Mouse (Mus musculus) heart, adult 2 months (tissue): ENCODE data around the gene Gm17402. TPM values are rescaled to one million over a fixed set of nuclear protein-coding genes. Genes with fewer than 3 reads are reported as not detected.

Source experiments
- DNase-seq, 2 experiments: peaks; one replicate each; pipeline ENCODE4 v3.0.0; 2021
- H3K27ac ChIP-seq: fragments of 200-600 bp; 2 replicates; pipeline ENCODE4 v1.8.1; 2022
- H3K27me3 ChIP-seq: fragments of 200-500 bp; 2 replicates; pipeline ENCODE4 v1.6.1; 2012; ENCODE audit warnings: mild to moderate bottlenecking, low read length, inconsistent platforms, mixed read lengths; ENCODE audit not compliant: control insufficient read depth, insufficient read depth
- H3K36me3 ChIP-seq: fragments of 200-500 bp; 2 replicates; pipeline ENCODE4 v1.6.1; 2012; ENCODE audit warnings: low read length, inconsistent platforms; ENCODE audit not compliant: control insufficient read depth, insufficient read depth
- H3K4me1 ChIP-seq: fragments of 200-500 bp; 2 replicates; pipeline ENCODE4 v1.6.1; 2011; ENCODE audit warnings: low read length; ENCODE audit not compliant: control insufficient read depth, insufficient read depth
- H3K4me3 ChIP-seq: fragments of 200-600 bp; 2 replicates; pipeline ENCODE4 v1.8.1; 2022
- H3K79me2 ChIP-seq: fragments of 200-500 bp; replicated peaks from 2 replicates; pipeline ENCODE4 v1.6.1; 2012; ENCODE audit warnings: mild to moderate bottlenecking, inconsistent platforms, low read length, moderate library complexity, mixed read lengths; ENCODE audit not compliant: control insufficient read depth, insufficient read depth
- H3K9ac ChIP-seq: fragments of 200-500 bp; 2 replicates; pipeline ENCODE4 v1.6.1; 2012; ENCODE audit warnings: low read depth, mild to moderate bottlenecking, control low read depth, inconsistent platforms, low read length, mixed read lengths
- CTCF ChIP-seq: fragments of 200-600 bp; IDR thresholded peaks from 2 replicates; pipeline ENCODE4 v1.8.1; 2022; ENCODE audit warnings: antibody characterized with exemption, mild to moderate bottlenecking, moderate library complexity
- EP300 ChIP-seq: fragments of 200-500 bp; IDR thresholded peaks from 2 replicates; pipeline ENCODE4 v1.6.1; 2011; ENCODE audit warnings: low read depth, low read length, control low read depth; ENCODE audit not compliant: insufficient read depth
- POLR2A ChIP-seq: fragments of 200-500 bp; IDR thresholded peaks from 2 replicates; pipeline ENCODE4 v1.6.1; 2011; ENCODE audit warnings: mild to moderate bottlenecking, low read depth, low read length, control low read depth; ENCODE audit not compliant: insufficient read depth
- WGBS: fragments of 180-500 bp; shearing (Covaris S2); methylation state at CpG from one replicate; pipeline ENCODE4 v1.1.7; 2018; 5-methylcytosine and 5-hydroxymethylcytosine counted together
- intact Hi-C: fragments of 180-260 bp; cut with DNase I; formaldehyde crosslinking; loops from one replicate; pipeline ENCODE4 v1.15.1; 2025
- polyA plus RNA-seq: library from polyadenylated mRNA; depleted of rRNA; stranded (reverse); fragments of >200 nt; gene quantifications from 2 replicates; pipeline ENCODE4 v1.2.3, GENCODE M21; 2012
- total RNA-seq, 2 experiments: library from RNA; stranded (reverse); gene quantifications; 2 replicates each; pipeline ENCODE4 v1.2.3; 2021

Gene Gm17402
- total and polyA plus RNA-seq, 3 experiments: not detected

DNA sequence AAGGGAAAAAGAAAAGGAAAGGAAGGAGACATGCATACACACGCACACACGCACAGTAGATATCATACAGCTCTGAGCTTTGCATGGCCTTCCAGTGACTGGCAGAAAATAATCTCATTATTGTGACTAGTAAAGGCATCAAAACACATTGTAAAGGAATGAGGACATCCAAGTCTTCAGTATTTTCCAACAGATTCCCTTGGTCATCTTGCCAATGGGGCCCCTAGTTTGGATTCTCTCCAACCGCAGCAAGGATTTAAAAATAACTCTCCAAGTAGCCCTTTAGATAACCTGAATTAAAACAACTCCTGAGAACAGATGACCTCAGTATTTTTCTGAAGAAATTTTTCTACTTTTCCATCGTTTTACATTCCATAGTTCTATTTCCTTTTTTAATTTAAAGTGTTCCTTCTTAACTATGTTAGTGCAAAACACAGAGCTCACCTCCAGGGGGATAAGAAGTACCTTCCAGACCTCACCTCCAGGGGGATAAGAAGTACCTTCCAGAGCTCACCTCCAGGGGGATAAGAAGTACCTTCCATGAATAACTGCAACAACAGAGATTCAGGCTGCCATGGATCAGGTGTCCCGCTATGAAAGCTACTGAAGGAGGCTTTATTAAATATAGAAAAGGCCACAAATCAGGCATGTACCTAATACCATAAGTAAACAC is 5.4 kb downstream of the Gm17402 start:
- peak overlapping the region; percentile 70 for H3K27ac ChIP-seq
- no peaks in the 10 kb centered on the region for H3K27me3 ChIP-seq
- no peak for DNase-seq
- TF ChIP-seq EP300 (no peak), CTCF (peak; percentile 51)
- H3K4me1 ChIP-seq: peaks cover 6% of the 10 kb centered on the region
- no peak overlapping the region for H3K9ac ChIP-seq
- WGBS: 36% methylated on average over 5 of the region's 5 CpGs
- intact Hi-C loops: loop anchor here (5.0 kb wide), 2 partner anchors 63 to 213 kb away; partner anchors contain the start of genes Gfm1 and Mfsd1
- no peak overlapping the region for H3K4me3 ChIP-seq
- H3K36me3 ChIP-seq: peaks cover 5% of the 10 kb centered on the region
- H3K79me2 ChIP-seq: no peaks in the 10 kb centered on the region

DNA sequence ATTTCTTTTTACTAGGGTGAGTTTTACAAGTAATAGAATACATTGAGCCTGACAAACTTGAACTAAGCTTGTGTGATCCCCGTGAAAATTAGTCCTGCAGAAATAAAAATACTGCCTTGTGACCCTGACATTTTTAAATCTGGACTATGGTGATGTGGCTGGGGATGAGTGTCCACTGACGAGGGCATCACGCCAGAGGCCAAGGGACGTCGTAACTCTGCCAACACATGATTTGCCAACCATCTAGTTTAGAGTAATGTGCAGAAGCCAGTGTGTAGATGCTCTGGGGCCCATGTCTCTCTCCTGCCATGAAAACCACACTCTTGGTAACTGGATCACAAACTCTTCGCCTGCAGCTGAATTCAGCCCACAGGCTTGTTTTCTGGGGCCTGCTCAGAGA is 7.5 kb downstream of the Gm17402 start:
- peak; percentile 56 to 59 for DNase-seq
- TF ChIP-seq POLR2A: no peak
- peak; percentile 76; the same call in 1 of the 2 replicates for TF ChIP-seq EP300
- H3K27me3 ChIP-seq: no peaks in the 10 kb centered on the region
- H3K36me3 ChIP-seq: peaks cover 5% of the 10 kb centered on the region
- peak overlapping the region; percentile 45 for H3K27ac ChIP-seq
- intact Hi-C loops: no loop called here
- peaks cover 6% of the 10 kb centered on the region for H3K4me1 ChIP-seq
- no peaks in the 10 kb centered on the region for H3K79me2 ChIP-seq
- 64% methylated on average over 6 of the region's 6 CpGs for WGBS
- H3K9ac ChIP-seq: no peak overlapping the region
- H3K4me3 ChIP-seq: no peak overlapping the region

DNA sequence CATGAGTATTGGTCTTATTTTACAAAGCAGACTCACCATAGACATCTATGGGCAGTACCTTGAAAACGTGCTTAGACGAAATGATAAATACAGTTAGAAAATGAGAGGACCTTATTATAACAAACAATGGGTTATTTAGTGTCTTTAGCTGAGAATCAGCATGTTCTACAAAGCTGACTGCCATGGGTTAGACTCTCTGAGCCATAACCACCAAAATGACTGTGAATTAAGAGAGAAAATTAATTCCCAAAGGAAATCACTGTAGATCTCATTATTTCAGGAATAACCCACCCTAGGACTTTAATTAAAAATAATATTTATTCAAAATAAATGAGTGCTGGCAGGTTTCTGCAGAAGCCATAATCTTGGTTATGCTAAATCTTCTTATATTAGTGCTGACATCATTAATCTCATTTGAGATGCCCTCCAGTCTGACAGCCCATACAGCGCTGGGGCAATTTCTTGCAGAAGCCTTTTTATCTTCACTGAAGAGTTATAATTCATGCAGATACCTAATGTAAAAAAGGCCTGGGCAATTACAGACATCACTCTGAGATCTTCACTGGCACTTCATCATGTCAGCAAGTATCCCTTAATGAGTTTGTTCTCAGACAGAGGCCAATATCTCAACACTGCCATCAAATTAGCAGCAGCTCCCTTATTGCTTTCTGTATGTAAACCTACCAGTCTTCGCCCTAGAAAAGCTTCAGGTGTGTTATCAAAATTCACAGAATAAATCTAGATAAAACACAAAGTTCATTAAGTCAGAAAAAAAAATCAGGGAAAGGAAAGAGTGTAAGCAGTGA is 8.7 kb downstream of the Gm17402 start:
- intact Hi-C loops: no loop called here
- H3K27me3 ChIP-seq: no peaks in the 10 kb centered on the region
- TF ChIP-seq CTCF: no peak
- no peak for TF ChIP-seq EP300
- no peak for TF ChIP-seq POLR2A

DNA sequence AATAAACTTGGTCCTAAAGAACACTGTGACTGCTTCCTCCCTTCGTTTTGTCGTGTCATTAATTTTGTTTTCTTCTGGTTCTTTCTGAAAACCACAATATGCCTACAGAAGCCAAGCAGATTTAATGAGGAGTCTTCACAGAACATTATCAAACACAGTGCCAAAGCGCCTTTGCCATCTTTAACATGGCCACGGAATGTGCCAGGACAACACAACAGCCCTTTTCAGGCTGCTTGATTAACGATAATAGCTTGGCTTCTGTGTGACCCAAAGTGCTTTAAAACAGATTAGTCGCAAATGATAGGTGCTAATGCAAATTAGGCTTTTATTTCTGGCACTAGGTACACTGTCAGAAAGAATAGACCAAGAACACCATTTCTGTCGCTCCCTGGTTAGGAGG is 16.6 kb downstream of the Gm17402 start:
- intact Hi-C loops: no loop called here
- Histone ChIP-seq H3K27me3 (no peaks in the 10 kb centered on the region), H3K36me3 (peaks cover 3% of the 10 kb centered on the region; the same call in 1 of the 2 replicates), H3K27ac (no peak overlapping the region), H3K4me3 (no peak overlapping the region), H3K4me1 (no peaks in the 10 kb centered on the region; the same call in 1 of the 2 replicates), H3K9ac (no peak overlapping the region), H3K79me2 (no peaks in the 10 kb centered on the region)
- TF ChIP-seq POLR2A (no peak), CTCF (no peak), EP300 (no peak)
- WGBS: 67% methylated on average over 7 of the region's 7 CpGs
- no peak for DNase-seq

More for the DNA sequence above, 8.7 kb downstream of the Gm17402 start:
- DNase-seq: no peak
- H3K36me3 ChIP-seq: peaks cover 8% of the 10 kb centered on the region
- H3K9ac ChIP-seq: no peak overlapping the region
- no peak overlapping the region for H3K4me3 ChIP-seq
- no peaks in the 10 kb centered on the region for H3K79me2 ChIP-seq
- WGBS: 76% methylated on average over 4 of the region's 4 CpGs
- H3K27ac ChIP-seq: no peak overlapping the region
- peaks cover 6% of the 10 kb centered on the region; the same call in 1 of the 2 replicates for H3K4me1 ChIP-seq

DNA sequence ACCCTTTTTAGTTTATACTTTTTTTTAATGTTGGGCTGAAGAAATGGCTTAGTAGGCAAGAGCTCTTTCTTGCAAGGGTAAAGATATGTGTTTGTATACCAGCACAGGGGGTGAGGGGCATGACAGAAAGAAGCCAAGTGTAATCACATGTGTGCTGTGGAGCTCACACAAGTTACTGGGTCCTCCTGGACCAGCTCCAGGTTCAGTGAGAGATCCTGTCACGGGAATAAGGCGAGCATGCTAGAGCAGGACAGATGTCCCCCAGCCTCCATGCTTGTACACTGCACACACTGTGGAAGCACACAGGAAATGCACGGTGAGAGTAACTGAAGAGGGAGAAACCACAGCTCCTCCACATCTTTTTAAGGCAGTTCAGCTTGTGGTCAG is 22.2 kb downstream of the Gm17402 start:
- 70% methylated on average over 3 of the region's 3 CpGs for WGBS
- Histone ChIP-seq H3K79me2 (no peaks in the 10 kb centered on the region), H3K27ac (no peak overlapping the region), H3K9ac (no peak overlapping the region), H3K27me3 (no peaks in the 10 kb centered on the region), H3K4me1 (no peaks in the 10 kb centered on the region), H3K36me3 (no peaks in the 10 kb centered on the region), H3K4me3 (no peak overlapping the region)
- TF ChIP-seq POLR2A (no peak), EP300 (no peak), CTCF (no peak)
- no peak for DNase-seq
- intact Hi-C loops: loop anchor here (2.0 to 5.0 kb wide), 3 partner anchors 40 to 216 kb away; partner anchors contain the start of gene Gfm1

DNA sequence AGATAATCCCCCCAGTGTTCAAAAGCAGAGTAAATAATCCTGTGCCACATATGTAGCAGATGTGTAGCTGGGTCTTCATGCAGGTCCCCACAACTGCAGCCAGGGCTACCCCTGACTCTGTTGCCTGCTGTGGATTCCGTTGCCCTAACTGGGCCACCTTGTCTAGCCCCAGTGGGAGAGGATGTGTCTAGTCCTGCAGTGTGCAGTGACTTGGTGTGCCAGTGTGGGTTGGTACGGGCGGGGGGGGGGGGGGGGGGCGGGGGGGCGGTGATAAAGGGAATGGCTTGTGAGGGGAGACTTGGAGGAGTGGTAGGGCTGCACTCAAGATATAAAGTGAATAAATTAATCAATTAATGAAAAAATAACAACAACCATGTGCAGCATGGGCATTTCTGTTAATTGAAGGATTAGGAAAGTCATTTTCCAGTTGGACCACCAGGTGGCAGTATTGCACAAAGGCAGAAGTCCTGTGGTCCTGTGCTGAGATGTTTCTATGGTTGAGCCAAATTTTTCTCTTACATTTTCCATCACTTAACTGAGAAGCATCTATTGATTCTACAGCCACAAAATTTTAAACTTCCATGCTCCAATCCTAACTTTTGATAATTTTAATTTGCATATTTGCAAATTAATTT is 22.7 kb downstream of the Gm17402 start:
- Histone ChIP-seq H3K9ac (no peak overlapping the region), H3K79me2 (no peaks in the 10 kb centered on the region), H3K27ac (no peak overlapping the region), H3K4me3 (no peak overlapping the region), H3K27me3 (no peaks in the 10 kb centered on the region), H3K36me3 (no peaks in the 10 kb centered on the region), H3K4me1 (no peaks in the 10 kb centered on the region)
- 39% methylated on average over 5 of the region's 5 CpGs for WGBS
- intact Hi-C loops: loop anchor here (2.0 to 5.0 kb wide), 3 partner anchors 40 to 217 kb away; partner anchors contain the start of gene Gfm1
- no peak for DNase-seq
- no peak for TF ChIP-seq EP300
- TF ChIP-seq CTCF: peak; percentile 87
